Mouse (Mus musculus) c-Kit-positive CD71-positive TER-119-positive erythroid progenitor cells, embryonic 14.5 days (primary cell): ENCODE results near the gene Dpf1.

ENCODE experiments used
- DNase-seq: peaks from one replicate; pipeline ENCODE4 v3.0.0-alpha.2; 2013; ENCODE audit warnings: low spot score

Gene Dpf1

GRCm38 (mm10) chr7:29288942-29289638 is 14.7 kb upstream of the Dpf1 start, which contains the start of gene Ppp1r14a:
TSS of gene Ppp1r14a (plus strand) at chr7:29289308.
- peak; percentile 48 for DNase-seq

DNA sequence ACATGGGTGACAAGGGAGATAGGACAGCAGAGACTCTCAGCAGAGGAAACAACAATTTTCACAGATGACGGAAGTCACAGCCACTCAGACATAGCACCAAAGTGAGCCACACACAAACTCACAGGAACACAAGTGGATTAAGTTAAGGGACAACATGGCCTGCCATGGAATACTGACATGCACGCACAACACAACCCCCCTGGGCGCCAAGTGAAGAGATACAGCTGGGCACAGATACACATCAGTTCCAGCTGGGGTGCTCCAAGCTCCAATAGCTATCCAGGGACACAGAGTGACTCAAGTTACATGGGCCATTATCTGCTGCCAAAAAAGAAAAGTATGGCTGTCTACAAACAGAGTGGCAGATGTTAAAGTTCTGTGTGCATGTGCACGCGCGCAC is 13.9 kb upstream of the Dpf1 start:
- DNase-seq = no peak

GRCm38 (mm10) chr7:29290691-29291485 is 12.9 kb upstream of the Dpf1 start:
- no peak for DNase-seq

GRCm38 (mm10) chr7:29291616-29292457 is 11.9 kb upstream of the Dpf1 start:
- DNase-seq = no peak

GRCm38 (mm10) chr7:29292458-29293098 is 11.2 kb upstream of the Dpf1 start:
- no peak for DNase-seq

- DNase-seq = no peak
These were observed 10.4 kb upstream of the Dpf1 start for GRCm38 (mm10) chr7:29293131-29294065.

DNA sequence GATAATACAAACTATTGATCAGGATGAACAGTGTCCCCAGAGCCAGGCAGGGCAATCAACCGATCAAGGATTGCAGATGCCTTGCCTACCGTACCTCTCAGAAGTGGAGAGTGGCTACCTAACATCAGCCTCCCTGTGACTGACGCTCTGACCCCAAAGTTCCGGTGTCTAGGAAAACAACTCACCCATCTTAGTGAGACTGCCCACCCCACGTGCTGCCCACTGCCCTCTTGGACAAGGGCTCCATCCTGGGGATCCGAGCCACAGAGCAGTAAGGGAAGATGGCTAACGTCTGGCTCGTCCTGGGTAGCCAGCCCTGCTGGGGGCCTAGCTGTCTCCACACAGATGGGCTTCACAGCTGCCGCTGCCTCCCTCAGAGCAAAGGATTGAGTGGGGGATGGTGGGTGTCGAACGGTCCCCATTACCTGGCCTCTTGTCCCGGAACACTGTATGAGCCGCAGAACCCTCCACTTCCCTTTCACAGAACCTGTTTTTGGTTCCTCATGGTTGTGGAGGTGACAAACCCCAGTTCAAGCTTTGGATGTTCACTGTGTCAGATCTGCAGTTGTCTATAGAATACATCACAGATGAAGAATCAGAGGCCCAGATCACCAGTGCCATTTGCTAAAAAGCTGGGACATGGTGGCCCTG is 9.5 kb upstream of the Dpf1 start:
- no peak for DNase-seq

GRCm38 (mm10) chr7:29295861-29296647 is 7.7 kb upstream of the Dpf1 start:
- DNase-seq = no peak

DNA sequence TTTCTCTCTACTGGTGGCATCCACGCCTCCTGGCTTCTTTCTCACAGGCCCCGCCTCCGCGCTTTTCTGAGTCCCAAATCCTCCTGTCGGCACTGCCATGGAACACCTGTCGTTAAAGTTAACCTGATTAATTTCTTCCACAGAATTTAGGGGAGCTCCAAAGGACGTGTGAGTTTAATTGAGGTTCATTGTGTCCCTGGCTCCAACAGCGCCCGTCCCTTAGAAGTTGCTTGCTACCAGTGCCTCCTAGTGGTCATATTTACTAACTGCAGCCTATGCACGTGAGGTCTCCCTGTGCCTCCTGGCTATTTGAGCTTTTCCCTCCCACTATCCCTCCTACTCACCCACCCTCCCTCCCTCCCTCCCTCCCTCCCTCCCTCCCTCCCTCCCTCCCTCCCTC is 6.8 kb upstream of the Dpf1 start:
- DNase-seq = peak; percentile 64

DNA sequence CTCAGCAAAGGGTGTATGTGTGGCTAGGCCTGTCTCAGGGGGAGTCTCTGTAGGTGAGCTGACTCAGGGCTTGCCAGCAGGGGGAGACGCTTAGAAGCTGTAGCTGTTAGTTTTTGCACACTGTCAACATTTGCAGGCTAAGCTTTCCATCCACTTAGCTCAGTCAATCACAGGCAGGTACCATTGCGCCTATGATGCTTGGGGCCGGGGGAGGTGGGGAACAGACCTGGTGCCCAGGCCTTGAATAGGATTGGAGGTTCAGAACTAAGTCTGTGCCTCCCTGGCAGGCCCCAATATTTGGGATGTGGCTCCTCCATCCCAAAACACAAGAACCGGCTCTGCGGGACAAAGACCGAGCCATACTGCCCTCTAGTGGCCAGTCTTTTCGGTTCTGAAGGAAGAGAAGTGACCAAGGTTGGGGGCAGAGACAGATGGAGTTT is 2.6 kb upstream of the Dpf1 start:
- peak; percentile 64 for DNase-seq

DNA sequence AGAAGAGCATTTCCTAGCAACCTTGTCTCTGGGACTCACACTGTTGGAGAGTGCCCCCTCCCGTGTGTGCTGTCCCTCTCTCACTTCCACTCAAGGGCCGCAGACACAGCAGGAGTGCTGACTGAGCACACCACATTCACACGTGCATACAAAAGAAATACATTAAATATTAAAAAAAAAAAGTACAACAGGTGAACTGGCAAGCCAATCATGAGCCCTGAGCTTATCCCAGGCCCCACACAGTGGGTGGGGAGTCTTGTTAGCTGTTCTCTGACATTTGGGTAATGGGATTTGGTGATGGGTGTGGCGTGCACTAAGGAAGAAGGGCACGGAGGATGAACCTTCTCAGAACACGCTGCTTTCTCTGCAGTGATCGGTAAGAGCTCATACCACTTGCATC is 1.1 kb upstream of the Dpf1 start:
- DNase-seq = no peak

DNA sequence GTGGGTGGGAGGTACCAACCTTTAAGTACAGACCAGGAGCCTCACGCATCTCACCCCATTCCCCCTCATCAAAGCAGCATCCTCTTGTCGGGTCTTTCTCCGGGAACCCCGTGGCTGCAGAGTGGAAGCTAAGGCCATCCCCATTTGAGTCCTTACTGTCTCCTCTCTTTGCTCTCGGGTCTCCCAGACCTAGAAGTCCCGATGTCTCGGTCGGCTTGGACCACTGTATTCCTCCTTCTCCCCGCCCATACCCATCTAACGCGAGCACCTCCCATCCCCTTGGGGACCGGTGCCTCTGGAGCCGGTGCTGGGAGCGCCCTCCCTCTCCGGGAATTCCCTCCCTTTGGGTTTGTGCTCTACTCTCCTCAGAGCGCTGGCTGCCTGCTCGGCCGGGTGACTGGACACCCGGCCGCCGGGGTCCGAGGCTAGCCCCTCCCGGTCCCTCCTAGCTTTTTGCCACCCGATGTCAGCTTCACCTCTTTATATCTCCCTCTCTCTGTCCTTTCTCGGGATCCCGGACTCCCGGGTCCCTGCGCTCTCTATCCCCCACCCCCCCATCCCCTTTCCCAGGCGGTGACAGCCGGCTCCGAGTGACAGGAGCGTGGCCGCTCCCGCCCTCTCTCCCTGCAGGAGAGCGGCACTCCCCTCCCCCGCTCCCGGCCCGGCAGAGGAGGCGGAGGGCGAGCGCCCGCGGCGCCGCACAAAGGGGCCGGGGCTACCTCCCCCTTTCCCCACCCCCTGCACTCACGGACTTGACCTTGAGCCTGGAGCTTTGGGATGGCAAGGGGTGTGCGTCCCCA is 912 bp downstream of the Dpf1 start:
- no peak for DNase-seq

DNA sequence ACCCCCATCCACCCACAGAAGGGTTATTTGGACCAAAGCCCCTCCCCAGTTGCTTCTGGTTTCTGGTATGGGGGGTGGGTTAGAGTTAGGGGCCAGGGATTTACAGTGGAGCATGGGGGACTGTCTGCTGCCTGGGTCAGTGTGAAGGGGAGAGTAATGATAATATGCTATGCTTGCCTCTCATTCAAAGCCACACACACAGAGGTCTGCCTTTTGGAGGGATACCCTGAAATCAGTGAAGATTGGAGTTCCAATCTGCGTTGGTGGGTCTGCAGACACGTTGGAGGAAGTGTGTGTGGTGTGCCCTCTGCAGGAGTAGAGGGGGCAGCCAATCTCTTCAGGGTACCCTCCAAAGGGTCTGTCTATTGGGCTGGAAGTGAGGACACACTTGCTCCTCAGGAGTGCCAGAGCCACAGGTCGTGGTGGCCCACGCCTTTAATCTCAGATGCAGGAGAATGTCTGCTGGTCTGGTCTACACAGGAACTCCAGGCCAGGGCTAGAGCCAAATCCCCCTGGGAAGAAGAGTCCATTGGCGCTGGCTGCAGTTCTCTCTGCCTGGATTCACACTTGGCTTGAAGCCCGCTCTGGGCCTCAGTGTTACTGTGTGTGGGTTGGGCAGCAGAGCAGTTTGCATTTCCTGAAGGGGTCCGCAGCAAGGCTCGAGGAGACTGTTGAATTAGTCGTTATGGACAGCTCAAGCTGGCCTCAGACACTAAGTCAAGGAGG is 1.7 kb downstream of the Dpf1 start:
- no peak for DNase-seq

DNA sequence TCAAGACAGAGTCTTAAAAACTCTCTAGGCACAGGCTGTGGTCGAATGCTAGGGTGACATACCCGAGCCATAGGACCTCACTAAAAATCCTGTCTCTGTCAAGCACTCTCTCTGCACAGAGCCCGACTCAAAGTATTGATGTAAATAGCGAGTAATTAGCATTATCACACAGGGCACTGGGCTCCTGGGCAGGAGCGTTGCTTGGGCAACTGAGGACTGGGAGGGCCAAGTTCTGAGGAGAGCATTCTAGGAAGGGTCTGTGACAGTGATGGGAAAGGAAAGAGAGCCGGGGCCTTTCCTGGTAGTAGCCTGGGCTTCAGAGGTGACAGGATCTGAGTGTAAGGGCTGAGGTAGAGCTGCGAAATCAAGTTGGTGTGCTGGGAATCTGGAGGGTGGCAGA is 2.4 kb downstream of the Dpf1 start:
- no peak for DNase-seq

GRCm38 (mm10) chr7:29306619-29307018 is 2.9 kb downstream of the Dpf1 start:
- DNase-seq = peak; percentile 72

DNA sequence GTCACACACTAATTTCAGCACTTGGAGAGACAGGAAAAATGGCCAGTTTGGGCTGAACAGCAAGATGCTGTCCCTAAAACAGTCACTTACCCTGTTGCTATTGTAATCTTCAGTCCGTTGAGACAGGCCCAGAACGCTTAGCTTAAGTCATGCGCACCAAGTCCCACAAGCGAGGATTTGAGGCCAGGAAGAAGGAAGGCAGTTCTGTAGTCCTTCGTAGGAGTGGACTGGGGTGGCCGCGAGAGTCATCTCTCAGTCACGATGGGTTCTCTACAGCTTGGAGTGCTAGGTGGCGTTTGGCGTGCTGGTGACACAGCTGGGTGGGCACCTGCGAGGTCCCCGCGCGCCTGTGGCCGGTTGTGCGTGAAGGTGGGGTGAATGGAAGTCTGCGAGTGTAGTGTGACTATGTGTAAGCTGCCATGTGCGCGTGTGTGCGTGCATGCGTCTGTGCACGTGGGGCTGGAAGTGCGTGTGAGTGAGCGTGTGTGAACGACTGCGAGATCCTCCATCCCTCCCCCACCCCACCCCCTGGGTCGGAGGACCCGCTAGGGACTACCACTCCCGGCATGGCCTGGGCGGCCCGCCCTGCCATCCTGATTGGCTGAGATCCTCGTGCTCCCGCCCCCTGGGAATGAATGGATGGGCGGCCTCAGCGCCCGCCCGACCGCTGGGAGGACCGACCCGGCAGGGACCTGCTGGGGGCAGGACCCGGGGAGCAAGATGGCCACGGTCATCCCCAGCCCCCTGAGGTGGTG is 3.8 kb downstream of the Dpf1 start:
- DNase-seq = peak; percentile 76

- DNase-seq = no peak
These were observed 5.5 kb downstream of the Dpf1 start for GRCm38 (mm10) chr7:29309221-29309721.
